Comparison of ENCODE assay signal across 7 mouse cellular contexts in the genomic region with DNA sequence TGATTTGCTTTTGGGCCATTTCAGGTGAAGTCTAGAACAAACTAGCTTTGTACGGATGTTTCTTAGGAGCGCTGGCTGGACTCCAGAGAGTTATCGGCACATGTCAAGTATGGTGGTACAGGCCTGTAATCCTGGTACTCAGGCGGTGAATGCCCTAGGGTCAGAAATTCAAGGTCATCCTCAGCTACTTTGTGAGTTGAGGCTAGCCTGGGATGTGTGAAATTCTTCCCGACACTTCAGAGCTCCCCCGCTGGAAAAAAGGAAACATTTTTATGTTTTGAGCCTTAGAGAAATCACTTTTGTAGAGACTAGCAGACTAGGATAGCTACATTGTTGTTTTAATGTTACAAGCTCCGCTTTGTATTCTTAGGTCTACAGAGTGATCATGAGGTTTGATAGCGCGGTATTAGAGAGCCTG. TPM values are rescaled to one million over a fixed set of nuclear protein-coding genes. Genes with fewer than 3 reads are reported as not detected.
DNase-seq lines count a peak whose midpoint lies in the region; ATAC-seq and TF ChIP-seq lines count a peak whose summit lies in the region.

No protein-coding gene starts in this region.

- H3K27ac ChIP-seq in CH12.LX (ENCODE audit: insufficient read depth, low read depth) = no peak overlapping the region
- peak overlapping the region; percentile 25; the same call in 1 of the 2 replicates for H3K27ac ChIP-seq in ES-E14 (ENCODE audit: insufficient read depth, low read depth, low read length, poor library complexity, severe bottlenecking)
- no peak overlapping the region for H3K27ac ChIP-seq in forebrain, embryonic 12.5 days
- H3K27ac ChIP-seq in stomach, embryonic 15.5 days = no peak overlapping the region

- TF ChIP-seq CTCF in CH12.LX (conservative IDR thresholded peaks at IDR 0.05 in 1 of 2, IDR thresholded peaks at IDR 0.05 in 1 of 2; ENCODE audit: low read depth in 2 of 2, low read length in 2 of 2) = no peak

- intact Hi-C loops in gastrocnemius, postnatal 36 days (cut with DNase I) = loop anchor here (5.0 to 10.0 kb wide), 2 partner anchors 106 to 194 kb away; partner anchors contain the start of genes Elf1, Mtrf1, Naa16 and Wbp4

- H3K79me2 ChIP-seq in CH12.LX (replicated peaks; ENCODE audit: control insufficient read depth, extremely low read depth, insufficient read depth, poor library complexity, severe bottlenecking) = peaks cover 43% of the 10 kb centered on the region

- peak overlapping the region; percentile 86 for H3K4me2 ChIP-seq in CH12.LX (ENCODE audit: insufficient read depth, low read depth, poor library complexity, severe bottlenecking)
- peak overlapping the region; percentile 62 for H3K4me2 ChIP-seq in forebrain, embryonic 12.5 days
- peak overlapping the region; percentile 72 for H3K4me2 ChIP-seq in stomach, embryonic 15.5 days

- ATAC-seq in forebrain, embryonic 12.5 days (ENCODE audit: low FRiP score) = no peak
- no peak for ATAC-seq in stomach, embryonic 15.5 days (ENCODE audit: insufficient read depth, low FRiP score, low read depth)

- H3K27me3 ChIP-seq in CH12.LX (replicated peaks) = no peaks in the 10 kb centered on the region
- 0 out of 2 replicates have a peak, but pooled peaks cover 3% of the 10 kb centered on the region for H3K27me3 ChIP-seq in forebrain, embryonic 12.5 days
- no peaks in the 10 kb centered on the region for H3K27me3 ChIP-seq in stomach, embryonic 15.5 days (replicated peaks)

- TF ChIP-seq RAD21 in CH12.LX (IDR thresholded peaks at IDR 0.05; ENCODE audit: low read depth, low read length) = no peak

- peaks cover 12 to 27% of the 10 kb centered on the region in 2 experiments for H3K36me3 ChIP-seq in CH12.LX (replicated peaks in 1 of 2; ENCODE audit: control insufficient read depth in 1 of 2, insufficient read depth in 1 of 2, low read length in 1 of 2)
- H3K36me3 ChIP-seq in ES-E14 (ENCODE audit: control insufficient read depth, insufficient read depth, low read length, poor library complexity, severe bottlenecking) = peaks cover 4% of the 10 kb centered on the region; the same call in 1 of the 2 replicates
- H3K36me3 ChIP-seq in forebrain, embryonic 12.5 days (replicated peaks) = peaks cover 4% of the 10 kb centered on the region; the same call in 1 of the 2 replicates
- peaks cover 3% of the 10 kb centered on the region; the same call in 1 of the 2 replicates for H3K36me3 ChIP-seq in stomach, embryonic 15.5 days

- in situ Hi-C loops in CH12.LX (cut with MboI; ENCODE audit: low pct_ligation_motif_present, low pct_unique_long_range_greater_than_20kb, low sequenced_read_pairs) (no loop called here), ES-E14 (cut with MboI; ENCODE audit: low sequenced_read_pairs in 2 of 2, unreplicated experiment in 2 of 2) (no loop called here)

- H3K9me3 ChIP-seq in CH12.LX (replicated peaks; ENCODE audit: low read length) = no peaks in the 10 kb centered on the region
- no peaks in the 10 kb centered on the region for H3K9me3 ChIP-seq in ES-E14 (ENCODE audit: control insufficient read depth, insufficient read depth, low read depth, low read length)
- no peaks in the 10 kb centered on the region for H3K9me3 ChIP-seq in forebrain, embryonic 12.5 days
- no peaks in the 10 kb centered on the region for H3K9me3 ChIP-seq in stomach, embryonic 15.5 days

- H3K4me3 ChIP-seq in CH12.LX (replicated peaks in 1 of 3; ENCODE audit: low read depth in 2 of 3, low read length in 2 of 3, poor library complexity in 1 of 3) (peak overlapping the region; percentile 72 to 85 (median 82)), ES-E14 (ENCODE audit: insufficient read depth in 1 of 2, low read depth in 1 of 2, low read length in 2 of 2, poor library complexity in 1 of 2, severe bottlenecking in 1 of 2) (peak overlapping the region; percentile 83 to 96)
- H3K4me3 ChIP-seq in forebrain, embryonic 12.5 days (replicated peaks) = peak overlapping the region; percentile 67
- H3K4me3 ChIP-seq in stomach, embryonic 15.5 days (replicated peaks) = peak overlapping the region; percentile 73

- TF ChIP-seq EP300 in CH12.LX (IDR thresholded peaks at IDR 0.05; ENCODE audit: low read length) = no peak

- peaks cover 4 to 34% of the 10 kb centered on the region in 2 experiments; a peak in 3 of 4 replicates for H3K4me1 ChIP-seq in CH12.LX (ENCODE audit: control insufficient read depth in 1 of 2, insufficient read depth in 2 of 2)
- H3K4me1 ChIP-seq in ES-E14 (ENCODE audit: control insufficient read depth in 2 of 2, insufficient read depth in 2 of 2, low read length in 2 of 2, poor library complexity in 1 of 2) = peaks cover 6 to 13% of the 10 kb centered on the region in 2 experiments
- H3K4me1 ChIP-seq in forebrain, embryonic 12.5 days = peaks cover 26% of the 10 kb centered on the region
- H3K4me1 ChIP-seq in stomach, embryonic 15.5 days = peaks cover 6% of the 10 kb centered on the region

- 92% methylated on average over 9 of the region's 9 CpGs for WGBS in forebrain, embryonic 12.5 days
- WGBS in stomach, embryonic 15.5 days = 80% methylated on average over 9 of the region's 9 CpGs

- DNase-seq in CH12.LX (ENCODE audit: extremely low read depth) (no peak), ES-E14 (ENCODE audit: low read depth, low spot score) (no peak)
- peak; percentile 17 for DNase-seq in kidney, postnatal 10 days
- DNase-seq in gastrocnemius, postnatal 36 days = no peak
- no peak for DNase-seq in layer of hippocampus, postnatal 36 days

- peak overlapping the region; percentile 83 for H3K9ac ChIP-seq in CH12.LX (ENCODE audit: insufficient read depth, low read depth)
- peak overlapping the region; percentile 70 for H3K9ac ChIP-seq in ES-E14 (ENCODE audit: insufficient read depth, low read depth, low read length, poor library complexity, severe bottlenecking)
- H3K9ac ChIP-seq in forebrain, embryonic 12.5 days = peak overlapping the region; percentile 61
- H3K9ac ChIP-seq in stomach, embryonic 15.5 days = no peak overlapping the region

- dilution Hi-C loops in CH12.LX (cut with MboI; ENCODE audit: extremely low pct_ligation_motif_present, extremely low pct_unique_long_range_greater_than_20kb, low sequenced_read_pairs) = no loop called here

- TF ChIP-seq POLR2A in CH12.LX (IDR thresholded peaks at IDR 0.05; ENCODE audit: low read depth, low read length) = no peak

TF ChIP-seq in CH12.LX, 34 proteins besides CTCF, POLR2A, EP300 and RAD21:
- TF ChIP-seq MAZ (IDR thresholded peaks at IDR 0.05; ENCODE audit: low read depth, low read length) = no peak
- peak; percentile 23; the same call in 1 of the 2 replicates for TF ChIP-seq HCFC1 (IDR thresholded peaks at IDR 0.05; ENCODE audit: low read depth, low read length)
- no peak for TF ChIP-seq CHD2 (IDR thresholded peaks at IDR 0.05; ENCODE audit: low read length)
- TF ChIP-seq E2F4 (IDR thresholded peaks at IDR 0.05; ENCODE audit: insufficient replicate concordance, low read depth, low read length) = no peak

TF ChIP-seq in ES-E14, 5 proteins besides CTCF, POLR2A, EP300 and RAD21:
- TF ChIP-seq ZNF384 (IDR thresholded peaks at IDR 0.05; ENCODE audit: low read depth, low read length) (no peak), HCFC1 (IDR thresholded peaks at IDR 0.05; ENCODE audit: borderline replicate concordance, insufficient read depth, low read length) (no peak)
TF ChIP-seq in ES-E14: peak in this region for 0.

RNA-seq across cellular contexts. Expression of gene Sugt1, which starts 1.1 kb away (rescaled TPM):
- total RNA-seq in CH12.LX (2012; rRNA removed) (91.9 and 103 TPM in 2 replicates), CH12.LX (2014; rRNA removed) (114 and 141 TPM in 2 replicates), ES-E14 (2012; rRNA removed) (93.7 and 115 TPM in 2 replicates)
- polyA plus RNA-seq in CH12.LX (2012; ENCODE audit: insufficient read length, low read depth) = 118 and 153 TPM in 2 replicates
- 135 and 137 TPM in 2 replicates for polyA plus RNA-seq in forebrain, embryonic 12.5 days (2016; fragmentation: Nextera tagmentation; extraction: Ambion mirVana)
- 105 and 111 TPM in 2 replicates for polyA plus RNA-seq in stomach, embryonic 15.5 days (2015; fragmentation: Nextera tagmentation; extraction: Ambion mirVana)
- total RNA-seq in gastrocnemius, postnatal 36 days (2021) = 10 to 100 TPM; 68.2 to 95.4 TPM
- 10 to 100 TPM; 81.6 to 96.0 TPM for total RNA-seq in layer of hippocampus, postnatal 36 days (2021)
